Mouse (Mus musculus) lung, embryonic 14.5 days (tissue): ENCODE data around the gene Lrpprc. TPM values are rescaled to one million over a fixed set of nuclear protein-coding genes. Genes with fewer than 3 reads are reported as not detected.

Source experiments
- ATAC-seq: fragments of 200-750 bp; cut with Nextera tagmentation; 2 replicates; pipeline ENCODE4 v1.8.0; 2017; ENCODE audit warnings: mild to moderate bottlenecking, moderate TSS enrichment, moderate library complexity; ENCODE audit not compliant: insufficient read depth
- DNase-seq: peaks from one replicate; pipeline ENCODE4 v3.0.0-alpha.2; 2015
- H3K27ac ChIP-seq: fragments of 300-500 bp; sonication (generic); 2 replicates; pipeline ENCODE4 v1.5.1; 2014; ENCODE audit warnings: low read depth, mild to moderate bottlenecking, moderate library complexity
- H3K27me3 ChIP-seq: fragments of 300-500 bp; sonication (generic); 2 replicates; pipeline ENCODE4 v1.6.1; 2014; ENCODE audit warnings: low read length, control low read depth; ENCODE audit not compliant: insufficient read depth
- H3K36me3 ChIP-seq: fragments of 300-500 bp; sonication (generic); 2 replicates; pipeline ENCODE4 v1.6.1; 2014; ENCODE audit warnings: control low read depth; ENCODE audit not compliant: insufficient read depth
- H3K4me1 ChIP-seq: fragments of 300-500 bp; sonication (generic); 2 replicates; pipeline ENCODE4 v1.6.1; 2014; ENCODE audit warnings: antibody characterized with exemption, control low read depth; ENCODE audit not compliant: insufficient read depth
- H3K4me2 ChIP-seq: fragments of 300-500 bp; sonication (generic); 2 replicates; pipeline ENCODE4 v1.6.1; 2014; ENCODE audit warnings: mild to moderate bottlenecking
- H3K4me3 ChIP-seq: fragments of 300-500 bp; sonication (generic); 2 replicates; pipeline ENCODE4 v1.5.1; 2014; ENCODE audit warnings: low read depth, low read length
- H3K9ac ChIP-seq: fragments of 300-500 bp; sonication (generic); 2 replicates; pipeline ENCODE4 v1.6.1; 2014
- H3K9me3 ChIP-seq: fragments of 300-500 bp; sonication (generic); 2 replicates; pipeline ENCODE4 v1.6.1; 2016; ENCODE audit warnings: low read depth, low read length, control low read depth
- CTCF ChIP-seq: IDR thresholded peaks from 2 replicates; pipeline ENCODE4 v1.5.1; 2016; ENCODE audit warnings: antibody characterized with exemption, low read depth
- WGBS: fragments of 180-500 bp; shearing (Covaris S2); extraction: QIAGEN DNeasy Blood & Tissue Kit; methylation state at CpG from one replicate; pipeline ENCODE4 v1.1.7; 2014; 5-methylcytosine and 5-hydroxymethylcytosine counted together
- polyA plus RNA-seq: library from polyadenylated mRNA; unstranded; fragments of >200 nt; fragmentation: Nextera tagmentation; extraction: Ambion mirVana; gene quantifications from 2 replicates; pipeline ENCODE4 v1.2.1, GENCODE M21; 2014

Gene Lrpprc
- polyA plus RNA-seq, 1 experiment from 2014 or later, result 48.6 TPM

DNA sequence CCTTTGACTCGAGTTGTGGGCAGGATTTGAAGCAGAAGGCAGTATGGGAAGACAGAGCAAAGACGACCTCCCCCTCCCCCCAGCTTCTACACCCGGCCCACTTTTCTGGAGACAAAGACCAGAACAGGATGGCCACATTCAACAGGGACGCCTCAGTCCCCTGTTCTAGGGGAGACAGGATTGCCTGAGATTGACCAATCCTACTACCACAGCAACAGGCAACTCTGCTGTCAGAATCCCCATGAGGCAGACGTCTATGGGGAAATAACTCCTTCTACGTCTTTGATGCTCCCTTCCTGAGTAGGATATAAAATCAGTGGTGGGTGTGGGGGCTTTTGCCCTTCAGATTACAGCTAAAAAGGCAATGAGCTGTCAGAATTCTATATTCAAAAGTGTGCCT is 106.3 kb downstream of the Lrpprc start:
- Histone ChIP-seq H3K4me2 (no peak overlapping the region), H3K36me3 (no peaks in the 10 kb centered on the region), H3K9me3 (no peaks in the 10 kb centered on the region), H3K27ac (no peak overlapping the region), H3K27me3 (no peaks in the 10 kb centered on the region), H3K9ac (no peak overlapping the region), H3K4me3 (no peak overlapping the region), H3K4me1 (no peaks in the 10 kb centered on the region)
- ATAC-seq, result no peak
- no peak for TF ChIP-seq CTCF
- 32% methylated on average over 6 of the region's 6 CpGs for WGBS
- no peak for DNase-seq

DNA sequence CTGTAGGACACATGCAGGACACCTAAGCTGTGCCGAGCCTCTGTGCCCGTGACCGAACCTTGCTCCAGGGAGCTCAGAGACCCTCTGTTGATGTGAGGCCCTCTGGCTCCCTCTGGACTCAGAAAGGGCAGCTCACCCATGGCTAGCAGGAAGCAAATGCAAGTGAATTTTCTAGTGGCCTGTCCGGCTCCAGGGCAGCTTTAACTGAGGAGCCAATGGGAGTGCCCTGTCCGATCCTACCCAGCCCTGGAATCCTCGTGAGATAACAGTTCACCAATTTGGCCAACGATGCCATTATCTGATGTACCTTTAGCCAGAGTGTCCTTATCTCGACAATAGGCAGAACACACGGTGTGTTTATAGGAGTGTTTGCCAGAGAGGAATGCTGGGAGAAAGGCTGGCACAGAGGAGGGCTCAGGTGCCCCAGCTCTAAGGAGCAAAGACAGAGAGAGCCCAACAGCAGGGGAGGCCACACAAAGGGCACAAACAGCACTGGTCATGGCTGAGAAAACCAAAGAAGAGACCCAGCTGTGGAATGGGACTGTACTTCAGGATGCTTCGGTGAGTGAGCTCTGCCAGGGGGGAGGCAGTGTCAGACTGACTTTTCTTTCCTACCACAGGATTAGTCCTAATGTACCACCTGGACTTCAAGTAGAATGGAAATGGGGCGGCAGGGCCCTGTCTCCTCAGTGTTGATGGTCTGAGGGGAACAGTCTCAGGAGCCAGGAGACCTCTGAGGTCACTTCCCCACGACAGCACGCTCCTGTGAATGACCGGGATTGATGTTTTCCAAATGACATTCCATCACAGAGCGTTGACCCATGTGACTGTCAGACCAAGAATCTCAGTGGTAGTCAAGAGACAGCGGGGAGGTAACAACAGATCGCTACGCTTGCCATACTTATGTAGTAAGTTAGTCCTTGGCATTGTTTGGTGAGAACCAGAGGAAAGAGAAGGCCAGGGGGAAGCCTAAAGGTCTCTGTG is 107.6 kb downstream of the Lrpprc start, which contains the start of gene Abcg5:
TSS of gene Abcg5 (minus strand) at position 278 of the 984 bp plus-strand sequence.
- WGBS, result 65% methylated on average over 18 of the region's 18 CpGs
- Histone ChIP-seq H3K4me3 (no peak within 1 kb of the TSS), H3K9ac (no peak within 1 kb of the TSS), H3K27me3 (no peaks in the 10 kb centered on the region), H3K9me3 (no peaks in the 10 kb centered on the region), H3K4me2 (no peak within 1 kb of the TSS), H3K27ac (no peak within 1 kb of the TSS), H3K4me1 (no peaks in the 10 kb centered on the region), H3K36me3 (no peaks in the 10 kb centered on the region)
- 0 out of 2 replicates have a peak, but pooled peaks have one; percentile 8 for TF ChIP-seq CTCF
- DNase-seq (no peak), ATAC-seq (no peak)

DNA sequence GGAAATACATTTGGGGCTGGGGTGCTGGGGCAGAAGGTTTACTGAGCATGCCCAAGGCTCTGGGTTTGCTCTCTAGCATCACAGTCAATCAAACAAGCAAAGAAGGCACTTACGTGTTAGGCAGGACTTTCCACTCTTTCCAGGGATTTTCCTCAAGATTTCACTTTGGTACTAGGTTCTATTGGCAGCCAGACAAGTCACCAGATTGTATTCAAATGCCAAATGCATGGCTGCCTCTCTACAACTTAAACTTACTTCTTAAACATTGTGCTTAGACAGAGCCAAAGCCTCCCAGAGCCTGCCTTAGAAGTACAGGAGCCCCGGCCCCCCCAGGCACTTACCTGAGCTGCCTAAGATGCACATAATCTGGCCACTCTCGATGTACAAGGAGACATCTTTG is 108.9 kb downstream of the Lrpprc start:
- H3K27ac ChIP-seq, result no peak overlapping the region
- no peaks in the 10 kb centered on the region for H3K27me3 ChIP-seq
- ATAC-seq, result no peak
- no peak for DNase-seq
- no peak overlapping the region for H3K9ac ChIP-seq
- WGBS, result 78% methylated on average over 3 of the region's 3 CpGs
- H3K4me3 ChIP-seq, result no peak overlapping the region
- TF ChIP-seq CTCF, result no peak
- no peaks in the 10 kb centered on the region for H3K36me3 ChIP-seq
- H3K9me3 ChIP-seq, result no peaks in the 10 kb centered on the region
- no peak overlapping the region for H3K4me2 ChIP-seq
- no peaks in the 10 kb centered on the region for H3K4me1 ChIP-seq

DNA sequence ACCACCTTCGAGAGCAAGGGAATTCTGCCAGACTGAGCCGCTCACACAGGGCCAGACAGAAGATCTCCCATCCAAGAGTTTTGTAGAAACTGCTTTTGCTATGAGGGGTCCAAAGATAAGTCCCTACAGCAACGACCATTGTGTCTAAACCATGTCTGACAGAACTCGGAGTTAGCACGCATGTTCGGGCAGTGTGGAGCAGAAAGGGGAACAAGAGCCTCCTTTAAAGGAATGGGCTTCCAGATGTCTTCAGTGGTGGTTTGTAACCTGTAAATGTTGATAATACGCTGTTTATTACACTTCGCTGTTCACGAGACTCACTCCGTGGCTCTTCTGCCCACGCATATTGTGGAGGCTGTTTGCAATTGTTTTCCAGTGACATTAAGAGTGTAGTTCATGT is 113.0 kb downstream of the Lrpprc start:
- TF ChIP-seq CTCF, result no peak
- ATAC-seq, result no peak
- no peaks in the 10 kb centered on the region for H3K4me1 ChIP-seq

DNA sequence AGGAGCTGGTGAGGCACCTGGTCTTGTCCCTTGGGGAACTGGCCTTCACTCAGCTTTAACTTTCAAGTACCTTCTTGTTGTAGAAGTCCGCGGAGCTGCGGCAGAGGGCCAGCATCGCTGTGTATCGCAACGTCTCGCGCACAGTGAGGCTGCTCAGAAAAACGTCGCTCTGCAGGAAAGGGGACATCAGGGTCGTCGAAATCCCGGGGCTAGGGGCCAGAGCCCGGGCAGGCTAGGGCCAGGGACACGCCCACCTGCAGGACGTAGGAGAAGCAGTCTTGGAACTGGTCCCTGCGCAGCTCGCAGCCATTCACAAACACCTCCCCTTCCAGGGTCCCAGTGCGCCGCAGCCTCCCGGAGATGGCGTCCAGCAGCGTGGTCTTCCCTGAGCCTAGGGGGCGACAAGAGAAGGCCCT is 114.6 kb downstream of the Lrpprc start, which contains the start of gene Abcg8:
TSS of gene Abcg8 (plus strand) at position 352 of the 416 bp plus-strand sequence.
- ATAC-seq, result peak; percentile 79
- Histone ChIP-seq H3K4me1 (no peaks in the 10 kb centered on the region), H3K27me3 (0 out of 2 replicates have a peak, but pooled peaks cover 3% of the 10 kb centered on the region), H3K9me3 (no peaks in the 10 kb centered on the region), H3K9ac (no peak within 1 kb of the TSS; the same call in 1 of the 2 replicates), H3K36me3 (no peaks in the 10 kb centered on the region), H3K27ac (no peak within 1 kb of the TSS), H3K4me2 (peak within 1 kb of the TSS; percentile 57), H3K4me3 (peak within 1 kb of the TSS; percentile 23)
- under 1% methylated on average over 24 of the region's 24 CpGs for whole genome bisulfite sequencing
- DNase-seq, result peak; percentile 76
- TF ChIP-seq CTCF, result peak; percentile 25

More for the DNA sequence above, 113.0 kb downstream of the Lrpprc start:
- Histone ChIP-seq H3K9me3 (no peaks in the 10 kb centered on the region), H3K36me3 (no peaks in the 10 kb centered on the region), H3K4me3 (no peak overlapping the region), H3K27me3 (0 out of 2 replicates have a peak, but pooled peaks cover 3% of the 10 kb centered on the region), H3K27ac (no peak overlapping the region), H3K9ac (no peak overlapping the region), H3K4me2 (no peak overlapping the region)
- no peak for DNase-seq
- WGBS, result 79% methylated on average over 11 of the region's 11 CpGs

DNA sequence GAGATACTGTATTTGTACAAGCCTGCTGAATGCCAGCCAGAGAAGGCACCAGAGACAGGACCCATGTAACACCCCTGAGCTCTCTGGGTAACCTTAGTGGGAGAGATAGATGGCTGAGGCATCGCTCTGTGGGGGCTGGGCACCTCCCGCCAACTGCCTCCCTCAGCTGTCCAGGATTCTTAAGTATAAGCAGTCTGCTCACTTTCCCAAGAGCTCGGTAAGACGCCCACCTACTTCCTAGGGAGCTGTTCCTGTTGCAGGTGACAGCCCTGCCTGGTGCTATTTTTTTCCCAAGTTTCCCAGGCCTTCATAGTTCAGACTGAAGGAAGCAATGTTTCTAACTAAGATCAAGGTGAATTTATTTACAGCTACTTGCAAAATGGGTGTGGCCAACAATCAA is 115.4 kb downstream of the Lrpprc start:
- no peak for ATAC-seq
- Histone ChIP-seq H3K9ac (no peak overlapping the region), H3K27ac (no peak overlapping the region), H3K27me3 (0 out of 2 replicates have a peak, but pooled peaks cover 3% of the 10 kb centered on the region), H3K9me3 (no peaks in the 10 kb centered on the region), H3K4me2 (no peak overlapping the region), H3K4me3 (no peak overlapping the region), H3K36me3 (no peaks in the 10 kb centered on the region), H3K4me1 (no peaks in the 10 kb centered on the region)
- TF ChIP-seq CTCF, result no peak
- DNase-seq, result no peak
- WGBS, result 45% methylated on average over 4 of the region's 4 CpGs

DNA sequence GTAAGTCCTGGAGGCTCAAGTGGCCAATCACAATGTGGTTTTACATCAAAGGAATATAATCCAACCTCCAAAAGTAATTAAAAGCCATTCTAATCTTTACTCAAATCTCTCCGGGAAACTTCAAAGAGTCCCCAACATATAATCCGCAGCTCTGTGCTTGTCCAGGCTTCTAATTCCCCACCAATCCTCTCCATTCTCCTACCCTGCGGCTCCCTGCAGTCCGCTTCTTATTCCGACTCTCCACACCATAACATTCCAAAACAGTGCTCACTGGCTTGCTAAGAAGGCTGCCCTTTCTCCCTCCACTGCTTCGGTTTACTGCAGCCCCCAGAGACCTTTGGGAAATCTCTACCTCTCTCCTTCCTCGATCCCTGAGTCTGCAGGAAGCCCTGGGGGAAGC is 116.5 kb downstream of the Lrpprc start:
- ATAC-seq, result no peak
- Histone ChIP-seq H3K27ac (no peak overlapping the region), H3K9me3 (no peaks in the 10 kb centered on the region), H3K4me1 (no peaks in the 10 kb centered on the region), H3K36me3 (no peaks in the 10 kb centered on the region), H3K27me3 (0 out of 2 replicates have a peak, but pooled peaks cover 3% of the 10 kb centered on the region), H3K4me2 (no peak overlapping the region), H3K9ac (no peak overlapping the region; the same call in 1 of the 2 replicates), H3K4me3 (no peak overlapping the region)
- TF ChIP-seq CTCF, result no peak
- no peak for DNase-seq
- 44% methylated on average over 7 of the region's 7 CpGs for WGBS
